Mouse (Mus musculus) stomach, postnatal 0 days (tissue): Measurements from ENCODE around the gene Acot7. TPM values are rescaled to one million over a fixed set of nuclear protein-coding genes. Genes with fewer than 3 reads are reported as not detected.

Experiments
- ATAC-seq: fragments of 200-750 bp; cut with Nextera tagmentation; 2 replicates; pipeline ENCODE4 v1.8.0; 2017; ENCODE audit not compliant: low FRiP score, low TSS enrichment
- DNase-seq: peaks from one replicate; pipeline ENCODE4 v3.0.0-alpha.2; 2016; ENCODE audit warnings: low spot score
- H3K27ac ChIP-seq: fragments of 300-500 bp; sonication (generic); replicated peaks from 2 replicates; pipeline ENCODE4 v1.5.1; 2014; ENCODE audit warnings: mild to moderate bottlenecking, control low read depth
- H3K27me3 ChIP-seq: fragments of 300-500 bp; sonication (generic); 2 replicates; pipeline ENCODE4 v1.6.1; 2014; ENCODE audit warnings: low read length; ENCODE audit not compliant: control insufficient read depth, insufficient read depth
- H3K36me3 ChIP-seq: fragments of 300-500 bp; sonication (generic); 2 replicates; pipeline ENCODE4 v1.6.1; 2014; ENCODE audit warnings: low read length, mixed read lengths; ENCODE audit not compliant: control insufficient read depth, insufficient read depth
- H3K4me1 ChIP-seq: fragments of 300-500 bp; sonication (generic); replicated peaks from 2 replicates; pipeline ENCODE4 v1.6.1; 2014; ENCODE audit warnings: antibody characterized with exemption; ENCODE audit not compliant: control insufficient read depth, insufficient read depth
- H3K4me2 ChIP-seq: fragments of 300-500 bp; sonication (generic); replicated peaks from 2 replicates; pipeline ENCODE4 v1.6.1; 2014; ENCODE audit warnings: low read depth, mild to moderate bottlenecking, control low read depth, moderate library complexity
- H3K4me3 ChIP-seq: fragments of 300-500 bp; sonication (generic); 2 replicates; pipeline ENCODE4 v1.5.1; 2014; ENCODE audit warnings: low read depth, low read length, control low read depth
- H3K9ac ChIP-seq: fragments of 300-500 bp; sonication (generic); 2 replicates; pipeline ENCODE4 v1.6.1; 2014; ENCODE audit warnings: mild to moderate bottlenecking, low read length, control low read depth, mixed read lengths
- H3K9me3 ChIP-seq: fragments of 300-500 bp; sonication (generic); 2 replicates; pipeline ENCODE4 v1.6.1; 2016; ENCODE audit warnings: low read length; ENCODE audit not compliant: control insufficient read depth
- CTCF ChIP-seq: IDR thresholded peaks from 2 replicates; pipeline ENCODE4 v1.5.1; 2016; ENCODE audit warnings: antibody characterized with exemption, low read depth, mild to moderate bottlenecking, moderate library complexity
- EP300 ChIP-seq: optimal IDR thresholded peaks from 2 replicates; pipeline ENCODE3; 2016; ENCODE audit warnings: antibody characterized with exemption
- WGBS: fragments of 180-500 bp; shearing (Covaris S2); extraction: QIAGEN DNeasy Blood & Tissue Kit; methylation state at CpG from one replicate; pipeline ENCODE4 v1.1.7; 2014; 5-methylcytosine and 5-hydroxymethylcytosine counted together
- polyA plus RNA-seq: library from polyadenylated mRNA; unstranded; fragments of >200 nt; fragmentation: Nextera tagmentation; extraction: Ambion mirVana; gene quantifications from 2 replicates; pipeline ENCODE4 v1.2.1, GENCODE M21; 2015

Gene Acot7
- polyA plus RNA-seq, 1 experiment from 2014 or later: 55.0 TPM

DNA sequence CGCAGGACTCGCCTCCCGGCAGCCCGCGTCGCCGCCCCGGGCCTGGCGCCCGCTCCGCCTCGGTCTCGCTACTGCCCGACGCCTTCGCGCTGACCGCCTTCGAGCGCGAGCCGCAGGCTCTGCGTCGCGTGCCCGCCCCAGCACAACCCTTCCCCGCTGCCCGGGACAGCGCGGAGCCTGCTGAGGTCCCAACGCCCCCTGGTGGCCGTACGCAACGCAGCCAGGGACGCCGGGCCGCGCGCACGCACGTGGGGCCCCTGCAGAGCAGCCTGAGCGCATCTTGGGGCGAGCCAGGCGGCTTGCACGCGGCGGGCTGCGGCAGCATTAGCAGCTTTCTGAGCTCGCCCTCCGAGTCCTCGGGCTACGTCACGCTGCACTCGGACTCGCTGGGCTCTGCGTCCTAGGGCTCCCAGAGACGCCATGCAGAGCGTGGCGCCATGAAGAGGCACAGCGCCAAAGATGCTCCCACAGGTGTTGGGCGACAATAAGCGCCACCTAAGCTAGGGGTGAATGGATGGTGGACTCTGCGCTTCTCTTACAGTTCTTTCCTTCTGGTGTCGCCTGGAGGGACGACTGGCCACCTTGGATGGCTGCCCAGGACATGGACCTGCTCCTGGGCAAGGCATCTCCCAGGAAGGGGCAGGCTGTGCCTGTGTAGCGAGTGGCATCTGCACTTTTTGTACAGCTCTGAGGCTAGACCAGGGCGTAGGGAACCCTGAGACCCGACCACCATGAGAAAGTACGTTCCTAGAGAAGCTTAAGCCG lies 105.4 kb downstream of the Acot7 start:
- H3K36me3 ChIP-seq: no peaks in the 10 kb centered on the region
- WGBS: 6% methylated on average over 70 of the region's 70 CpGs
- DNase-seq (peak; percentile 90), ATAC-seq (peak; percentile 84)
- H3K9me3 ChIP-seq: no peaks in the 10 kb centered on the region
- H3K27me3 ChIP-seq: peaks cover 15% of the 10 kb centered on the region; the same call in 1 of the 2 replicates
- TF ChIP-seq CTCF (peak; percentile 90), EP300 (no peak)
- peak overlapping the region; percentile 22 for H3K4me3 ChIP-seq
- no peak overlapping the region for H3K9ac ChIP-seq
- H3K4me1 ChIP-seq: no peaks in the 10 kb centered on the region
- H3K4me2 ChIP-seq: peak overlapping the region; percentile 42
- no peak overlapping the region for H3K27ac ChIP-seq

DNA sequence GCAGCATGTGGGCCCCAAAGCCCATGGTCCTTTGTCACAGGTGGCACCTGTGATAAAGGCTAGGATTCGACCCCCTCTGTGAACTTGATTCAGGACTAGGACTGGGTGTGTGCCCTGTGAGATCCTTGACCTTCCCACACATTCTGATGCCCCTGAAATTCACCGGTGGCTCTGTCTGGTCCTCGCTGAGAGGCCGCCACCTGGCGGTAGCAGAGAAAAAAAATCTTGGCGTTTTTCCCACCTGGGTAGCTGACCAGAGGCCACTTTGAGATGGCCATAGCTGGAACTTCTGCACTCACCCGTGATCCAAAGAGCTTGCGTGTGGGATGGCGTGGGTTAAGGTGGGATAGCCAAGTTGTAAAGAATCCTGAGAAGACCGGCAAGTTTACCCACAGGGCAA lies 107.6 kb downstream of the Acot7 start:
- TF ChIP-seq CTCF (peak; percentile 79), EP300 (no peak)
- no peak overlapping the region for H3K4me2 ChIP-seq
- no peak overlapping the region for H3K4me3 ChIP-seq
- no peak overlapping the region for H3K27ac ChIP-seq
- no peak for ATAC-seq
- H3K9me3 ChIP-seq: no peaks in the 10 kb centered on the region
- 3% methylated on average over 10 of the region's 10 CpGs for WGBS
- H3K36me3 ChIP-seq: no peaks in the 10 kb centered on the region
- H3K9ac ChIP-seq: no peak overlapping the region
- H3K27me3 ChIP-seq: peaks cover 19% of the 10 kb centered on the region; the same call in 1 of the 2 replicates
- H3K4me1 ChIP-seq: no peaks in the 10 kb centered on the region; the same call in 1 of the 2 replicates
- peak; percentile 54 for DNase-seq

DNA sequence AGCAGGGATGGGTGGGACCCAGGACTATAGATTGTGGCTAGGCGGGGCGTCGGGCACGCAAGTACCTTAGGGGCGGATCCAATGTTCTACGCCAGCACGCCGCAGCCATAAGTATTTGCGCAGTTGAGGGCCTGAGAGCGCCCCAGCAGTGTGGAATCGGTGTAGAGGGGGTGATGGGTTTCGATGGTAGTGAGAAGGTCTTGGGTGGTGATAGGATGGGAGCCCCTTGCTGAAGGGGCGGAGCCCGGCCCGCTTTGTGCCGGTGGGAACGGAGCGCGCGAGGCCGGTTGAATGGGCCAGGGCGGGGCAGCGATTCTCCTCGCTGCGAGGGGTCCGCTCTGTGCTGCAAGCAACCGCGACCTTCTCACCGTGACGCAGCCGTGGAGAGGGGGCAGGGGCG lies 108.2 kb downstream of the Acot7 start:
- H3K4me2 ChIP-seq: peak overlapping the region; percentile 34

DNA sequence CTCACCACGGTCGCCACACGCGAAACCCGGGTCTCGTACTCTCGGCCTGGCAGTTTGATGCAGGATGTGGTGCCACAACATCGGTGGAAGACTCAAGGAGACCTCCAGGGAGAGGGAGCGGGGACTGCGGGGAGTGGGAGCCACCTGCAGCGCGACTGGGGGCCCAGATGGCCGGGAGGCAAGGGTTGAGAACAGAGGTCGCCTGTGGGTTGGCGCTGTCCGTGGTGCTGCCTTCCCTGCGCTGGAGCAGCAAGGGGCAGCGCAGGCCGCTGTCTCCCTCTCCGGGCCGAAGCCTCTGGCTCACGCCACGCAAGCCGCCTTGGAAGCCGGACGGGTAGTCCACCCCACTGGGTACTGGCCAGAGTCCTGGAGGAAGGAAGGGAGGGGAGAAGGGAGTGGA lies 109.0 kb downstream of the Acot7 start:
- H3K9me3 ChIP-seq: no peaks in the 10 kb centered on the region
- no peaks in the 10 kb centered on the region; the same call in 1 of the 2 replicates for H3K4me1 ChIP-seq
- no peak overlapping the region for H3K27ac ChIP-seq
- no peaks in the 10 kb centered on the region for H3K36me3 ChIP-seq
- 6% methylated on average over 25 of the region's 26 CpGs for WGBS
- H3K9ac ChIP-seq: no peak overlapping the region
- ATAC-seq: no peak
- DNase-seq: peak; percentile 71
- TF ChIP-seq EP300: no peak
- no peak for TF ChIP-seq CTCF
- H3K27me3 ChIP-seq: peaks cover 25% of the 10 kb centered on the region; the same call in 1 of the 2 replicates
- H3K4me2 ChIP-seq: no peak overlapping the region
- H3K4me3 ChIP-seq: no peak overlapping the region

More for the DNA sequence above, 108.2 kb downstream of the Acot7 start:
- no peak for ATAC-seq
- H3K4me1 ChIP-seq: no peaks in the 10 kb centered on the region; the same call in 1 of the 2 replicates
- 3% methylated on average over 30 of the region's 32 CpGs for WGBS
- H3K4me3 ChIP-seq: 0 out of 2 replicates have a peak overlapping the region, but pooled peaks have one; percentile 6
- DNase-seq: no peak
- peaks cover 25% of the 10 kb centered on the region; the same call in 1 of the 2 replicates for H3K27me3 ChIP-seq
- H3K36me3 ChIP-seq: no peaks in the 10 kb centered on the region
- H3K9me3 ChIP-seq: no peaks in the 10 kb centered on the region
- TF ChIP-seq CTCF (no peak), EP300 (no peak)
- no peak overlapping the region for H3K27ac ChIP-seq
- no peak overlapping the region for H3K9ac ChIP-seq

DNA sequence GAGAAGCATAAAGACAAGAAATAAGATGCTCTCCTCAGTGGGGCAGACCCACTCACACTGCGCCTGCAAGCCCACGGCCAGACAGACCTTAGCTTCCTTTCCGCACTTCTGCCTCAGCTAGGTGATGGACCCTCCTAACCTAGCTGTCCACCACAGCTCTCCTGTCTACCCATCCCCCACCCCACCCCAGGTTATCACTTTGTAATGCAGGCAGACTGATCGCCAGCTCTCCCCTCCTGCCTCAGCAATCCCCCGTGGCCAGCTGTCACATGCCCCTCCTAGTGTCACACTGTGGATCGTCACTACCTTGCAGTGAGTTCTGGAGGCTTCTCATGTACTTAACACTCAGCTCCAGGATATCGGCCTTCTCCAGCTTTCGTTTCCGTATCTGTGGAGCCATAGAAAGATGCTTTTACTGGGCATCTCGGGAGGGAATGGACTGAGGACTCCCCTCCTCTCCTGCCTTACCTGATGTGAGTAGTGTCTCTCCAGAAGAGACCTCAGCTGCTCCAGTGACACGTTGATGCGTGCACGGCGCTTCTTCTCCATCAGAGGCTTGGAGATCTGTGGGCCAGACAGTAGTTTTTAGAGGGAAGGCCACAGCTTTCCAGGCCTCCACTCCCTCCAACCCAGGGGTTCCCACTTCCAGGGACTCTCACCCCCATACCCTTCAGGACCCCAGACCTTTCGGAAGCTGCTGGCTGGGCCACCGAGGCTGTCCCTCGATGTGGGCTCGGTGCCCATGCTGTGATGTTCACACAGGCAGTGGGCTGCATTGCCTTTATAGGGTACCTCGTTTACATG lies 109.6 kb downstream of the Acot7 start:
- Histone ChIP-seq H3K27ac (no peak overlapping the region), H3K4me3 (no peak overlapping the region), H3K4me2 (no peak overlapping the region), H3K36me3 (no peaks in the 10 kb centered on the region), H3K9me3 (no peaks in the 10 kb centered on the region), H3K4me1 (no peaks in the 10 kb centered on the region; the same call in 1 of the 2 replicates), H3K27me3 (peaks cover 25% of the 10 kb centered on the region; the same call in 1 of the 2 replicates), H3K9ac (no peak overlapping the region)
- 25% methylated on average over 19 of the region's 19 CpGs for WGBS
- ATAC-seq (no peak), DNase-seq (no peak)
- TF ChIP-seq CTCF: no peak
- TF ChIP-seq EP300: no peak
